Mouse (Mus musculus) myocyte (in vitro differentiated cells): ENCODE results near the gene Raet1e.
"Not testable (repeated sequence)": the region's sequence is repeated elsewhere in the genome, so short reads cannot be mapped to it uniquely, and the experiment has no call there.

ENCODE experiments used
- CEBPB ChIP-seq: IDR thresholded peaks from 2 replicates; pipeline ENCODE4 v1.6.1; 2011; ENCODE audit warnings: mild to moderate bottlenecking, moderate library complexity; ENCODE audit not compliant: poor library complexity, insufficient read depth, severe bottlenecking
- E2F4 ChIP-seq: IDR thresholded peaks from one replicate; pipeline ENCODE4 v1.6.1; 2011; ENCODE audit warnings: mild to moderate bottlenecking, control low read depth, moderate library complexity; ENCODE audit not compliant: insufficient read depth
- MAX ChIP-seq: IDR thresholded peaks from one replicate; pipeline ENCODE4 v1.6.1; 2011; ENCODE audit warnings: low read depth, mild to moderate bottlenecking, control low read depth
- POLR2A ChIP-seq: IDR thresholded peaks from one replicate; pipeline ENCODE4 v1.6.1; 2011; ENCODE audit warnings: low read depth, mild to moderate bottlenecking, control low read depth, moderate library complexity; ENCODE audit not compliant: insufficient read length
- POLR2AphosphoS2 ChIP-seq: IDR thresholded peaks from one replicate; pipeline ENCODE4 v1.6.1; 2011; ENCODE audit warnings: low read depth, control low read depth; ENCODE audit not compliant: insufficient read length
- REST ChIP-seq: IDR thresholded peaks from one replicate; pipeline ENCODE4 v1.6.1; 2011; ENCODE audit warnings: mild to moderate bottlenecking, control low read depth, moderate library complexity; ENCODE audit not compliant: insufficient read depth, insufficient read length
- USF1 ChIP-seq: IDR thresholded peaks from one replicate; pipeline ENCODE4 v1.6.1; 2011; ENCODE audit warnings: low read depth, mild to moderate bottlenecking, control low read depth, moderate library complexity

GRCm38 (mm10) chr10:22413702-22414494, 255.5 kb downstream of the Raet1e start:
- not testable (repeated sequence) for TF ChIP-seq POLR2A, REST, E2F4, USF1, POLR2AphosphoS2, MAX, CEBPB
